Mouse (Mus musculus): ENCODE results near the gene Fhl4. TPM values are rescaled to one million over a fixed set of nuclear protein-coding genes. Genes with fewer than 3 reads are reported as not detected.

Gene Fhl4
- total and polyA plus RNA-seq, 3 experiments = 0.87 to 1.8 (median 0.89) TPM

DNA sequence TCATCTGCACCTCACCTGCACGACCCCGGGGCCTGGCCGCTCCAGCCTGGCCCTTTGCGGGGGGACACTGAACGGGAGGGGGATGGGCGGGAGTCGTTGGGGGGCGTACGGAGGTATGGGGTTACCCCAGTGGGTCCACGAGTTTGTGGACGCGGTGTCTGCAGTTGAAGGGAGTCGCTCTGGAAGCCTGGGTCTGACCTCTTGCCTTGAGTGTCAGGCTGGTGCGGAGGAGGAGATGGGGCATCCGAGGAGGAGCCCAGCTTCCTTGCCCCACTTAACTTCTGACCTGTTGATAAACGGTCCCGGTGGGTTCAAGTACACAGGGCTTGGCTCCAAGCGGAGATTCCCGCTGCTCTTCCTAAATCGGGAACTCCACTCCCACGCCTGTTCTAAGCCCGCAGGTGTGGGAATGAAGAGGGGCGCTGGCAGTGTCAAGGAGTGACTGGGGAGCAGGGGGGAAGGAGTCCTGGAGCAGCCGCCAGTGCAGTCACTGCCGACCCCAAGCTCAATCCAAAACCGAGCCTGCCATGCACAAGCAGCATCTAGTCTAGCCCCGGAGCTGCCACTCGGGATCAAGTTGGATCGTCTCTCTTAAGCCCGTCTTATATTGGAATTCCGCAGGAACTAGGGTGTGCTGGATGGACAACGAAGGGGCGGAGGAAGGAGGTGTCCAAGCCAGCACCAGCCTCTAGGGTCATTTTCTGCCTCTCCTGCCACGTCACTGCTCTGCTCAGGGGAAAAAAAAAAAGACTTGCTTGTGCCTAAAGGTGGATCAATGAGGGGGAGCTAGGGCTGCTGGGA lies 990 bp upstream of the Fhl4 start:
- Histone ChIP-seq H3K27me3 (replicated peaks) (no peaks in the 10 kb centered on the region), H3K4me3 (replicated peaks in 1 of 3; ENCODE audit: low read depth in 2 of 3, low read length in 2 of 3, poor library complexity in 1 of 3) (peak overlapping the region; percentile 82 to 88 (median 83)), H3K36me3 (replicated peaks in 1 of 2; ENCODE audit: control insufficient read depth in 1 of 2, insufficient read depth in 1 of 2, low read length in 1 of 2) (peaks cover 0 to 6% of the 10 kb centered on the region in 2 experiments), H3K4me1 (ENCODE audit: control insufficient read depth in 1 of 2, insufficient read depth in 2 of 2) (peaks cover 0 to 28% of the 10 kb centered on the region in 2 experiments; a peak in 2 of 4 replicates), H3K4me2 (ENCODE audit: insufficient read depth, low read depth, poor library complexity, severe bottlenecking) (peak overlapping the region; percentile 67), H3K9ac (ENCODE audit: insufficient read depth, low read depth) (peak overlapping the region; percentile 76), H3K79me2 (replicated peaks; ENCODE audit: control insufficient read depth, extremely low read depth, insufficient read depth, poor library complexity, severe bottlenecking) (peaks cover 15% of the 10 kb centered on the region), H3K27ac (ENCODE audit: insufficient read depth, low read depth) (peak overlapping the region; percentile 34; the same call in 1 of the 2 replicates), H3K9me3 (replicated peaks; ENCODE audit: low read length) (no peaks in the 10 kb centered on the region)
- dilution Hi-C loops (cut with MboI; ENCODE audit: extremely low pct_ligation_motif_present, extremely low pct_unique_long_range_greater_than_20kb, low sequenced_read_pairs) = no loop called here
- DNase-seq (ENCODE audit: extremely low read depth) = peak; percentile 46
- in situ Hi-C loops (cut with MboI; ENCODE audit: low pct_ligation_motif_present, low pct_unique_long_range_greater_than_20kb, low sequenced_read_pairs) = no loop called here
- TF ChIP-seq SIN3A (IDR thresholded peaks at IDR 0.05; ENCODE audit: low read length) (peak; percentile 33), ELF1 (IDR thresholded peaks at IDR 0.05; ENCODE audit: low read depth, low read length) (no peak), ZNF384 (IDR thresholded peaks at IDR 0.05; ENCODE audit: low read depth, low read length) (peak; percentile 93), NRF1 (IDR thresholded peaks at IDR 0.05; ENCODE audit: low read depth, low read length) (0 out of 2 replicates have a peak, but pooled peaks have one; percentile 3)

DNA sequence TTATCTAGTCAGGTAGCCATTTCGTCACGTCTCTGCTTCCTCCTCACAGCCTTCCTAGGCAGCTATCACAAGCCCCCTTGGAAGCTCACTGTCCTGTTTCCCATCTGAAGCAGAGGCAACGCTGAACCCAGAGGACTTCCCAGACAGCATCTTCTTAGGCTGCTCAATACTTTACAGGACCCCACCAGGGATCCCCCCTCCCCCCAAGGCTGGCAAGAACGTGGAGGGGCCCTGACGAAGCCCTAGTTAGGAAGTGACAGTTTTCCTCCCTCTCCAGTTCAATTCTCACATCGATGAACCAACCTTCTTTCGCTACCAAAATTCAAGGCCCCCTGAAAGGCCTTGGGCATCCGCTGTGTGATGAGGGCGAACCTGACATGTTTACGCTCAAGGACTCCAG lies 454 bp downstream of the Fhl4 start:
- peak overlapping the region; percentile 84 for H3K4me2 ChIP-seq (ENCODE audit: insufficient read depth, low read depth, poor library complexity, severe bottlenecking)
- H3K9me3 ChIP-seq (replicated peaks; ENCODE audit: low read length) = no peaks in the 10 kb centered on the region
- H3K27me3 ChIP-seq (replicated peaks) = no peaks in the 10 kb centered on the region
- dilution Hi-C loops (cut with MboI; ENCODE audit: extremely low pct_ligation_motif_present, extremely low pct_unique_long_range_greater_than_20kb, low sequenced_read_pairs) (no loop called here), in situ Hi-C loops (cut with MboI; ENCODE audit: low pct_ligation_motif_present, low pct_unique_long_range_greater_than_20kb, low sequenced_read_pairs) (no loop called here)
- H3K4me1 ChIP-seq (ENCODE audit: control insufficient read depth in 1 of 2, insufficient read depth in 2 of 2) = peaks cover 0 to 28% of the 10 kb centered on the region in 2 experiments; a peak in 2 of 4 replicates
- H3K79me2 ChIP-seq (replicated peaks; ENCODE audit: control insufficient read depth, extremely low read depth, insufficient read depth, poor library complexity, severe bottlenecking) = peaks cover 15% of the 10 kb centered on the region
- H3K4me3 ChIP-seq (replicated peaks in 1 of 3; ENCODE audit: low read depth in 2 of 3, low read length in 2 of 3, poor library complexity in 1 of 3) = peak overlapping the region; percentile 72 to 88 (median 76)
- peaks cover 0 to 6% of the 10 kb centered on the region in 2 experiments for H3K36me3 ChIP-seq (replicated peaks in 1 of 2; ENCODE audit: control insufficient read depth in 1 of 2, insufficient read depth in 1 of 2, low read length in 1 of 2)
- H3K9ac ChIP-seq (ENCODE audit: insufficient read depth, low read depth) = peak overlapping the region; percentile 79
- no peak for DNase-seq (ENCODE audit: extremely low read depth)
- peak overlapping the region; percentile 58; the same call in 1 of the 2 replicates for H3K27ac ChIP-seq (ENCODE audit: insufficient read depth, low read depth)
- TF ChIP-seq TCF12 (IDR thresholded peaks at IDR 0.05; ENCODE audit: low read depth, low read length) (no peak), ZMIZ1 (IDR thresholded peaks at IDR 0.05; ENCODE audit: low read depth, low read length) (0 out of 2 replicates have a peak, but pooled peaks have one; percentile 8), TBP (conservative IDR thresholded peaks at IDR 0.05; ENCODE audit: low read depth, low read length) (0 out of 2 replicates have a peak, but pooled peaks have one; percentile 16), MAX (IDR thresholded peaks at IDR 0.05; ENCODE audit: low read length) (peak; percentile 55), NELFE (IDR thresholded peaks at IDR 0.05; ENCODE audit: low read depth, low read length) (peak; percentile 4; the same call in 1 of the 2 replicates), ELF1 (IDR thresholded peaks at IDR 0.05; ENCODE audit: low read depth, low read length) (peak; percentile 18; the same call in 1 of the 2 replicates), MAZ (IDR thresholded peaks at IDR 0.05; ENCODE audit: low read depth, low read length) (no peak), MYC (IDR thresholded peaks at IDR 0.05; ENCODE audit: low read depth, low read length) (peak; percentile 27; the same call in 1 of the 2 replicates), MXI1 (IDR thresholded peaks at IDR 0.05; ENCODE audit: low read depth, low read length) (0 out of 2 replicates have a peak, but pooled peaks have one; percentile 7), SIN3A (IDR thresholded peaks at IDR 0.05; ENCODE audit: low read length) (0 out of 2 replicates have a peak, but pooled peaks have one; percentile 21), CHD2 (IDR thresholded peaks at IDR 0.05; ENCODE audit: low read length) (peak; percentile 58), CTCF (conservative IDR thresholded peaks at IDR 0.05 in 1 of 2, IDR thresholded peaks at IDR 0.05 in 1 of 2; ENCODE audit: low read depth in 2 of 2, low read length in 2 of 2) (no peak)

Data from CH12.LX (cell line).